23 mouse cellular contexts compared by ENCODE assay signal in genomic region chr1:38225166-38225565, GRCm38 (mm10).
"Had no signal": no experiment of that assay in that cellular context is flagged by ENCODE, and none has a peak within 500 bp of the region (broad histone marks: within the 10 kb centered on the region; RNA-seq: fewer than 3 reads in every experiment).

No protein-coding gene starts in this region.

- H3K4me1 ChIP-seq: limb, embryonic 12.5 days; neural tube, embryonic 13.5 days had no signal

- H3K27ac ChIP-seq: limb, embryonic 12.5 days; limb, embryonic 15.5 days; liver, embryonic 14.5 days; macrophage; neural tube, embryonic 13.5 days; stomach, postnatal 0 days had no signal

- H3K9ac ChIP-seq: limb, embryonic 12.5 days; limb, embryonic 15.5 days; liver, embryonic 14.5 days; liver, postnatal 0 days; lung, embryonic 14.5 days; neural tube, embryonic 13.5 days had no signal

- ATAC-seq: liver, postnatal 0 days; lung, postnatal 0 days; midbrain, embryonic 16.5 days had no signal

- H3K4me2 ChIP-seq: limb, embryonic 12.5 days; limb, embryonic 15.5 days; liver, embryonic 11.5 days; lung, embryonic 14.5 days; neural tube, embryonic 13.5 days had no signal

- DNase-seq: kidney, adult 18-20 months; kidney, adult 9 months; kidney, postnatal 14 days; kidney, postnatal 4 days; left cerebral cortex, postnatal 4 days; liver, postnatal 0 days; lung, embryonic 14.5 days; right cerebral cortex, adult 18-20 months; right cerebral cortex, postnatal 14 days; right cerebral cortex, postnatal 4 days; thymus, adult 2 months; thymus, postnatal 14 days; thymus, postnatal 4 days had no signal

- H3K4me3 ChIP-seq: limb, embryonic 12.5 days; limb, embryonic 15.5 days; myocyte; neural tube, embryonic 13.5 days had no signal

- H3K27me3 ChIP-seq: limb, embryonic 12.5 days; limb, embryonic 15.5 days; neural tube, embryonic 13.5 days had no signal
